Mouse (Mus musculus) cerebellum, adult 2 months (tissue): ENCODE results near the gene Mmp13.

Experiments used
- CTCF ChIP-seq: fragments of 200-500 bp; IDR thresholded peaks from 2 replicates; pipeline ENCODE4 v1.5.1; 2011; ENCODE audit warnings: low read depth, mild to moderate bottlenecking, control low read depth, low read length, moderate library complexity, borderline replicate concordance; ENCODE audit not compliant: insufficient read depth
- POLR2A ChIP-seq: fragments of 200-500 bp; IDR thresholded peaks from 2 replicates; pipeline ENCODE4 v1.6.1; 2011; ENCODE audit warnings: low read length, control low read depth, borderline replicate concordance; ENCODE audit not compliant: insufficient read depth

DNA sequence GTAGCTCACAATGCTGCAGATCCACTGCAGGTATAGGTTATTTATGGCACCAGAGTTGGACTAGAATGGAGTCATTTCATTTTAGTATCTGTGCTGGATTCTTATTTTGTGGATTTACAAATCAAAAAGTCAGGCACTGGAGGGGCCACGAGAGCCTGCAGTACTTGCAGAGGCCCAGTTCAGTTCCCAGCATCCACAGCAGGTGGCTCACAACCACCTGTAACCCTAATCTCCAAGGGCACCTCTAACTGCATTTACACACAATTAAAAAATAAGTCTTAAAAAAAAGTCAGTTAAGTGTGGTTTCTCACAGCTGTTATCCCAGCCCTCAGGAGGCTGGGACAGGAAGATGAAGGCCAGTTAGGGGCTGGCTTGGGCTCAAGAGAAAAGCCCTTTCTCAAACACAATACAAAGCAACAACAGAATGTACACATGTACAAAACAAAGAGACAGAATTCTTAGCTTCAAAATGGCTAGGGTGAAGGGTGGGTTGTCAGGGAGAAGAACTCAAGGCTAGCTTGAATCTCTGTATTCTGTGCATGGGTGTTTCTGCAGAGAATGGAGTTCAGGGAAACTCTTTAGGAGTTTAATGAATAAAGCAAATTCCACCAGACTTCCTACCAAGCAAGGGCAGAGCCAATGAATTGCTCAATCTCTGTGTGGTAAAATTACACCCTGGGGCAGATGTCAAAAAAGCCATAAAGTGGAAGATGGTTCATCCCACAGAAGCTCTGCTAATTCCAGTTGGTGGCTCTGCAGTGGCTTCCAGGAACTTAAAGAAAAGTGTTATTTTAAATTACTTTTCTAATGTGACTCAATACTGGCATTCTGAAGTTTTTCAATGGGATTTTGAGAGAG lies 19.3 kb upstream of the Mmp13 start:
- no peak for TF ChIP-seq POLR2A
- no peak for TF ChIP-seq CTCF
